11 mouse cellular contexts compared by ENCODE assay signal in the genomic region with DNA sequence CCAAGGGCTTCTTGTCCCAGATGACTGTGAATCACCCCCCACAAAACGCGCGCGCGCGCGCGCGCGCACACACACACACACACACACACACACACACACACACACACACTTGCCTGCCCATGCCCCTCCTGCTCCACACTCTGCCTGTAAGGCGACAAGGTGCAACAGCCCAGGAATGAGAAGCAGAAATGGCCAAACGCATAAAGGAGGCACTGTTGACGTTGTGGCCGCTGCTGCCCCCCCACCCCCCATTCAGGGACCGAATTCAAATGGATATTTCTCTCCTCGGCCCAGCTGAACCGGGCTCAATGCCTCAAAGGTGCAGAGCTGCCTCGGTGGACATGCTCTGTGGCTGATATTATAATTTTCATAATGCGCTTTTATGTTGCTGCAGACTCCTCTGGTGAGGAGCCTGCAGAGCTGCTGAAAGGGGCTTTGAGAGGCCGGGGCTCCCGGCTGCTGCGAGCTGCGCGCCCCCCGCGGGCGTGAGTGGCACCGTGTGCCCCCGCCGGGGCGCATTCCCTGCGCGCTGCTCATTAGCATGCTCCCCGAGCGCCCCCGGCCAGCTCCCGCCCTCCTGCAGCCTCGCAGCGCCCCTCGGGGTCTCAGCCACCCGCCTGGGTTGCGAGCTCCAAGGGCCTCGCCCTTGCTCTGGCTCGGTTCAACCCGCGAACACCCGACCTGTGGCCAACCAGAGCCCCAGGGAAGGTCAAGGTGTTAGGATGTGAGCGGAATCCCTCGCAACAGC. TPM values are rescaled to one million over a fixed set of nuclear protein-coding genes. Genes with fewer than 3 reads are reported as not detected.
DNase-seq lines count a peak whose midpoint lies in the region; ATAC-seq lines count a peak whose summit lies in the region.
"Had no signal": no experiment of that assay in that cellular context is flagged by ENCODE, and none has a peak within 500 bp of the region (broad histone marks: within the 10 kb centered on the region; RNA-seq: fewer than 3 reads in every experiment).

No protein-coding gene starts in this region.

- WGBS in heart, embryonic 12.5 days: 1% methylated on average over 49 of the region's 49 CpGs
- WGBS in hindbrain, embryonic 11.5 days: 1% methylated on average over 49 of the region's 49 CpGs
- under 1% methylated on average over 48 of the region's 49 CpGs for WGBS in midbrain, embryonic 13.5 days

- ATAC-seq in heart, embryonic 12.5 days (ENCODE audit: insufficient number of reproducible peaks, low FRiP score): no peak
- ATAC-seq in hindbrain, embryonic 11.5 days (ENCODE audit: low FRiP score): peak; percentile 51
- ATAC-seq in midbrain, embryonic 13.5 days: peak; percentile 78
- ATAC-seq: activated CD4-positive, CD25-positive, alpha-beta regulatory T cell, adult 4 months had no signal

- peak overlapping the region; percentile 27 for H3K4me3 ChIP-seq in heart, embryonic 12.5 days
- peak overlapping the region; percentile 8; the same call in 1 of the 2 replicates for H3K4me3 ChIP-seq in hindbrain, embryonic 11.5 days (ENCODE audit: low read depth, low read length)
- H3K4me3 ChIP-seq in midbrain, embryonic 13.5 days (replicated peaks): peak overlapping the region; percentile 30

- no peak overlapping the region for H3K27ac ChIP-seq in heart, embryonic 12.5 days (ENCODE audit: poor library complexity, severe bottlenecking)
- peak overlapping the region; percentile 19; the same call in 1 of the 2 replicates for H3K27ac ChIP-seq in hindbrain, embryonic 11.5 days (ENCODE audit: low read depth, low read length)
- H3K27ac ChIP-seq in midbrain, embryonic 13.5 days: no peak overlapping the region

- H3K9me3 ChIP-seq in heart, embryonic 12.5 days (replicated peaks): no peaks in the 10 kb centered on the region
- H3K9me3 ChIP-seq in hindbrain, embryonic 11.5 days (ENCODE audit: control insufficient read depth, low read length): no peaks in the 10 kb centered on the region
- H3K9me3 ChIP-seq in midbrain, embryonic 13.5 days: no peaks in the 10 kb centered on the region

- no peak for DNase-seq in heart, adult 9 months (ENCODE audit: low spot score in 2 of 2)
- DNase-seq in R1 (ENCODE audit: low read depth, low spot score): peak; percentile 26
- DNase-seq in hindbrain, embryonic 11.5 days (ENCODE audit: low spot score): no peak
- no peak for DNase-seq in right cerebral cortex, postnatal 10 days (ENCODE audit: low spot score in 2 of 2)
- no peak for DNase-seq in frontal cortex, postnatal 14 days (ENCODE audit: low spot score in 2 of 2)
- no peak for DNase-seq in spleen, postnatal 4 days (ENCODE audit: low spot score in 2 of 2)
- DNase-seq: B cell, adult 2 months; cerebellum, adult 9-11 months had no signal

- peaks cover 87% of the 10 kb centered on the region for H3K27me3 ChIP-seq in heart, embryonic 12.5 days (replicated peaks)
- H3K27me3 ChIP-seq in hindbrain, embryonic 11.5 days (ENCODE audit: control insufficient read depth, insufficient read depth, low read length): peaks cover 82% of the 10 kb centered on the region
- H3K27me3 ChIP-seq in midbrain, embryonic 13.5 days: peaks cover 97% of the 10 kb centered on the region

- peak overlapping the region; percentile 61 for H3K4me2 ChIP-seq in heart, embryonic 12.5 days
- H3K4me2 ChIP-seq in hindbrain, embryonic 11.5 days (replicated peaks; ENCODE audit: low read depth, low read length): peak overlapping the region; percentile 31
- peak overlapping the region; percentile 53 for H3K4me2 ChIP-seq in midbrain, embryonic 13.5 days (replicated peaks)

- H3K9ac ChIP-seq in heart, embryonic 12.5 days: no peak overlapping the region
- peak overlapping the region; percentile 4; the same call in 1 of the 2 replicates for H3K9ac ChIP-seq in hindbrain, embryonic 11.5 days (ENCODE audit: low read depth, low read length)
- H3K9ac ChIP-seq in midbrain, embryonic 13.5 days (replicated peaks): 0 out of 2 replicates have a peak overlapping the region, but pooled peaks have one; percentile 7

- H3K4me1 ChIP-seq in heart, embryonic 12.5 days (replicated peaks): peaks cover 14% of the 10 kb centered on the region
- peaks cover 6% of the 10 kb centered on the region; the same call in 1 of the 2 replicates for H3K4me1 ChIP-seq in hindbrain, embryonic 11.5 days (replicated peaks; ENCODE audit: control insufficient read depth, insufficient read depth, low read length)
- H3K4me1 ChIP-seq in midbrain, embryonic 13.5 days (replicated peaks): peaks cover 20% of the 10 kb centered on the region

- H3K36me3 ChIP-seq in heart, embryonic 12.5 days: no peaks in the 10 kb centered on the region
- H3K36me3 ChIP-seq in hindbrain, embryonic 11.5 days (ENCODE audit: control insufficient read depth, insufficient read depth, low read length): no peaks in the 10 kb centered on the region
- no peaks in the 10 kb centered on the region for H3K36me3 ChIP-seq in midbrain, embryonic 13.5 days

RNA-seq across cellular contexts. Expression of gene Tmem33, which starts 44.2 kb away (rescaled TPM):
- 55.5 and 60.9 TPM in 2 replicates for polyA plus RNA-seq in heart, embryonic 12.5 days (2016; fragmentation: Nextera tagmentation; extraction: Ambion mirVana)
- 112 and 118 TPM in 2 replicates for polyA plus RNA-seq in hindbrain, embryonic 11.5 days (2014; fragmentation: Nextera tagmentation; extraction: Ambion mirVana)
- 92.4 and 94.6 TPM in 2 replicates for polyA plus RNA-seq in midbrain, embryonic 13.5 days (2015; fragmentation: Nextera tagmentation; extraction: Ambion mirVana)
